In genomic region chr1:65144783-65145182, GRCm38 (mm10) we compare ENCODE assay signal across 23 mouse cellular contexts. TPM values are rescaled to one million over a fixed set of nuclear protein-coding genes. Genes with fewer than 3 reads are reported as not detected.
A peak's percentile ranks its signal among the peaks of the same experiment; 100 is the strongest.
DNase-seq lines count a peak whose midpoint lies in the region; ATAC-seq and TF ChIP-seq lines count a peak whose summit lies in the region.
"Had no signal": no experiment of that assay in that cellular context is flagged by ENCODE, and none has a peak within 500 bp of the region (broad histone marks: within the 10 kb centered on the region; RNA-seq: fewer than 3 reads in every experiment).

No protein-coding gene starts in this region.

- no peak overlapping the region for H3K27ac ChIP-seq in kidney, adult 2 months (ENCODE audit: insufficient read depth, low read depth, low read length)
- no peak overlapping the region for H3K27ac ChIP-seq in kidney, embryonic 16.5 days (ENCODE audit: low read length)
- no peak overlapping the region for H3K27ac ChIP-seq in lung, postnatal 0 days (ENCODE audit: low read length)

- H3K4me1 ChIP-seq in kidney, adult 2 months (ENCODE audit: control insufficient read depth, insufficient read depth, low read length) = peaks cover 5% of the 10 kb centered on the region
- H3K4me1 ChIP-seq in kidney, embryonic 16.5 days (ENCODE audit: insufficient read depth, low read length) = no peaks in the 10 kb centered on the region
- no peaks in the 10 kb centered on the region for H3K4me1 ChIP-seq in lung, postnatal 0 days (ENCODE audit: insufficient read depth, low read depth, low read length)

- TF ChIP-seq EP300 in lung, postnatal 0 days (IDR thresholded peaks at IDR 0.05) = no peak

- 34% methylated on average over 2 of the region's 2 CpGs for WGBS in kidney, adult 2 months
- 67% methylated on average over 2 of the region's 2 CpGs for WGBS in kidney, embryonic 16.5 days
- 57% methylated on average over 2 of the region's 2 CpGs for WGBS in lung, postnatal 0 days

- no peak overlapping the region for H3K9ac ChIP-seq in kidney, embryonic 16.5 days (replicated peaks; ENCODE audit: low read length)
- H3K9ac ChIP-seq in lung, postnatal 0 days (replicated peaks; ENCODE audit: low read depth) = no peak overlapping the region

- peak; percentile 68 for DNase-seq in kidney, adult 2 months
- peak; percentile 73 for DNase-seq in kidney, adult 9 months
- DNase-seq in kidney, postnatal 25 days = no peak
- peak; percentile 8 for DNase-seq in lung, postnatal 0 days (ENCODE audit: low spot score)
- DNase-seq in lung, postnatal 14 days = no peak
- DNase-seq: adrenal gland, adult 2 months; adrenal gland, adult 8-10 months; adrenal gland, postnatal 10 days; adrenal gland, postnatal 14 days; adrenal gland, postnatal 25 days; adrenal gland, postnatal 36 days; B cell, adult 2 months; cerebellum, adult 11 months; cerebellum, adult 11-12 months; cerebellum, adult 18-20 months had no signal

- H3K4me2 ChIP-seq in kidney, embryonic 16.5 days (replicated peaks; ENCODE audit: low read depth, low read length) = no peak overlapping the region
- no peak overlapping the region for H3K4me2 ChIP-seq in lung, postnatal 0 days (replicated peaks; ENCODE audit: low read depth, low read length)

- no peaks in the 10 kb centered on the region for H3K27me3 ChIP-seq in kidney, adult 2 months (replicated peaks; ENCODE audit: control insufficient read depth, insufficient read depth, low read length)
- H3K27me3 ChIP-seq in kidney, embryonic 16.5 days (ENCODE audit: insufficient read depth, low read length) = no peaks in the 10 kb centered on the region
- no peaks in the 10 kb centered on the region for H3K27me3 ChIP-seq in lung, postnatal 0 days (replicated peaks; ENCODE audit: insufficient read depth, low read length)
- H3K27me3 ChIP-seq: CH12.LX, Patski had no signal

- no peak for ATAC-seq in kidney, embryonic 16.5 days (ENCODE audit: low FRiP score, low TSS enrichment)
- no peak for ATAC-seq in lung, postnatal 0 days
- ATAC-seq: activated CD4-positive, CD25-positive, alpha-beta regulatory T cell, adult 4 months; CD4-positive, CD25-positive, alpha-beta regulatory T cell, adult 4 months; Patski had no signal

- no peak for TF ChIP-seq POLR2A in kidney, adult 2 months (IDR thresholded peaks at IDR 0.05; ENCODE audit: low read depth, low read length)

- H3K4me3 ChIP-seq in kidney, adult 2 months (ENCODE audit: insufficient read depth, low read depth, low read length) = no peak overlapping the region
- no peak overlapping the region for H3K4me3 ChIP-seq in kidney, embryonic 16.5 days (ENCODE audit: low read length)
- H3K4me3 ChIP-seq in lung, postnatal 0 days (ENCODE audit: low read depth, low read length) = no peak overlapping the region

- peaks cover 5% of the 10 kb centered on the region for H3K9me3 ChIP-seq in kidney, embryonic 16.5 days (ENCODE audit: low read length)
- no peaks in the 10 kb centered on the region for H3K9me3 ChIP-seq in lung, postnatal 0 days (ENCODE audit: low read length)
- H3K9me3 ChIP-seq: G1E had no signal

- no peak for TF ChIP-seq CTCF in kidney, adult 2 months (conservative IDR thresholded peaks at IDR 0.05; ENCODE audit: insufficient read depth, insufficient read length, low read depth, low read length)
- TF ChIP-seq CTCF in lung, postnatal 0 days (IDR thresholded peaks at IDR 0.05) = no peak

- no peaks in the 10 kb centered on the region for H3K36me3 ChIP-seq in kidney, adult 2 months (ENCODE audit: control insufficient read depth, insufficient read depth, low read length)
- H3K36me3 ChIP-seq in kidney, embryonic 16.5 days (ENCODE audit: insufficient read depth, low read length) = no peaks in the 10 kb centered on the region
- no peaks in the 10 kb centered on the region for H3K36me3 ChIP-seq in lung, postnatal 0 days (ENCODE audit: insufficient read depth, low read length)
- H3K36me3 ChIP-seq: G1E had no signal

RNA-seq across cellular contexts. Expression of gene D630023F18Rik, which starts 21.8 kb away (rescaled TPM):
- polyA plus RNA-seq in kidney, adult 2 months (2012; rRNA removed) = 64.3 and 85.6 TPM in 2 replicates
- 2.0 and 2.8 TPM in 2 replicates for polyA plus RNA-seq in kidney, embryonic 16.5 days (2015; fragmentation: Nextera tagmentation; extraction: Ambion mirVana)
- polyA plus RNA-seq in lung, postnatal 0 days (2015; fragmentation: Nextera tagmentation; extraction: Ambion mirVana) = 0.10 TPM in 1 of 2 replicates, not detected in the other
- polyA plus RNA-seq: activated CD4-positive, CD25-positive, alpha-beta regulatory T cell, adult 4 months; adrenal gland, adult 2 months; C2C12; CD4-positive, CD25-positive, alpha-beta regulatory T cell, adult 4 months had no signal

RNA-seq across cellular contexts. Expression of gene Gm28845, which starts 25.4 kb away (rescaled TPM):
- polyA plus RNA-seq in kidney, adult 2 months (2012; rRNA removed) = 7.6 and 9.0 TPM in 2 replicates
- 0.29 TPM in 1 of 2 replicates, not detected in the other for polyA plus RNA-seq in kidney, embryonic 16.5 days (2015; fragmentation: Nextera tagmentation; extraction: Ambion mirVana)
- polyA plus RNA-seq in lung, postnatal 0 days (2015; fragmentation: Nextera tagmentation; extraction: Ambion mirVana) = not detected in 2 replicates
- polyA plus RNA-seq: activated CD4-positive, CD25-positive, alpha-beta regulatory T cell, adult 4 months; adrenal gland, adult 2 months; C2C12; CD4-positive, CD25-positive, alpha-beta regulatory T cell, adult 4 months; G1E; Patski had no signal

RNA-seq across cellular contexts. Expression of gene Idh1, which starts 41.5 kb away (rescaled TPM):
- polyA plus RNA-seq in kidney, adult 2 months (2012; rRNA removed) = 247 and 334 TPM in 2 replicates
- polyA plus RNA-seq in kidney, embryonic 16.5 days (2015; fragmentation: Nextera tagmentation; extraction: Ambion mirVana) = 293 and 329 TPM in 2 replicates
- 141 and 143 TPM in 2 replicates for polyA plus RNA-seq in lung, postnatal 0 days (2015; fragmentation: Nextera tagmentation; extraction: Ambion mirVana)

RNA-seq across cellular contexts. Expression of gene Cryga, which starts 41.6 kb away (rescaled TPM):
- 5.9 and 6.4 TPM in 2 replicates for polyA plus RNA-seq in kidney, adult 2 months (2012; rRNA removed)
- not detected in 2 replicates for polyA plus RNA-seq in kidney, embryonic 16.5 days (2015; fragmentation: Nextera tagmentation; extraction: Ambion mirVana)
- not detected in 2 replicates for polyA plus RNA-seq in lung, postnatal 0 days (2015; fragmentation: Nextera tagmentation; extraction: Ambion mirVana)
- polyA plus RNA-seq: activated CD4-positive, CD25-positive, alpha-beta regulatory T cell, adult 4 months; adrenal gland, adult 2 months; brain, embryonic 14.5 days; C2C12; CD4-positive, CD25-positive, alpha-beta regulatory T cell, adult 4 months; G1E; Patski had no signal

RNA-seq across cellular contexts. Expression of gene Pikfyve, which starts 41.7 kb away (rescaled TPM):
- polyA plus RNA-seq in kidney, adult 2 months (2012; rRNA removed) = 8.0 and 9.3 TPM in 2 replicates
- polyA plus RNA-seq in kidney, embryonic 16.5 days (2015; fragmentation: Nextera tagmentation; extraction: Ambion mirVana) = 10.0 and 11.1 TPM in 2 replicates
- polyA plus RNA-seq in lung, postnatal 0 days (2015; fragmentation: Nextera tagmentation; extraction: Ambion mirVana) = 6.4 and 6.9 TPM in 2 replicates

Comparison
In these comparisons a context has a peak if more than half of its experiments do, and no peak if none do; other contexts are left out.
1. DNase-seq: peak in kidney, adult 2 months (single experiment), kidney, adult 9 months (single experiment) and lung, postnatal 0 days (single experiment); none in kidney, postnatal 25 days (0 of 2) and lung, postnatal 14 days (single experiment).
2. RNA of gene D630023F18Rik, which starts 21.8 kb away (polyA plus RNA-seq): 64.3 to 85.6 TPM in kidney, adult 2 months; 2.0 to 2.8 TPM in kidney, embryonic 16.5 days and 0.10 TPM in lung, postnatal 0 days; every median in the first group is over 10 times any median in the second.